ENCODE assay signal across 8 mouse cellular contexts in the genomic region with DNA sequence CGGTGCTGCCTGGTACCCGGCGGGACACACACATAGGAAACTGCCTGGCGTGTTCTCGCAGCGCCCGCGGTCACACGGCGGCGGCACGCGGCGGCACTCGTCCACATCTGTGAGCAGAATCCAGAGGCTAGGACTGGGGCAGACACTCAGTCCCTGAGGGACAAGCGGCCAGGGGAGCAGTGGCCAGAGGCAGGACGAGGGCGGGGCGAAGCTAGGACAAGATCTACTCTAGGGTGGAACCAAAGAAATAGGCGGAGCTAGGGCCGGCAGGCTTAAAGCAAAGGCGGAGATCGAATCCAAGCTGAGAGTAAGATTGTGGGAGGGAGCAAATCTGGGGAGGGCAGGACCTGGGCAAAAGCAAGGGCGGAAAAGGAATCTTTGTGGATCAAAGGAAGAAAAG. TPM values are rescaled to one million over a fixed set of nuclear protein-coding genes. Genes with fewer than 3 reads are reported as not detected.
DNase-seq lines count a peak whose midpoint lies in the region; ATAC-seq and TF ChIP-seq lines count a peak whose summit lies in the region.

No protein-coding gene starts in this region.

- no peak for ATAC-seq in intestine, embryonic 14.5 days (replicated peaks; ENCODE audit: low FRiP score, low TSS enrichment, low read depth)
- no peak for ATAC-seq in liver, embryonic 15.5 days (ENCODE audit: insufficient read depth)
- peak; percentile 5; the same call in 1 of the 2 replicates for ATAC-seq in neural tube, embryonic 12.5 days (ENCODE audit: low FRiP score, low read depth)

- H3K27me3 ChIP-seq in intestine, embryonic 14.5 days (replicated peaks; ENCODE audit: control insufficient read depth, insufficient read depth, low read length) = peaks cover 42% of the 10 kb centered on the region
- peaks cover 95% of the 10 kb centered on the region for H3K27me3 ChIP-seq in liver, embryonic 15.5 days
- H3K27me3 ChIP-seq in neural tube, embryonic 12.5 days (replicated peaks) = peaks cover 89% of the 10 kb centered on the region

- H3K9ac ChIP-seq in ES-E14 (ENCODE audit: insufficient read depth, low read depth, low read length, poor library complexity, severe bottlenecking) = peak overlapping the region; percentile 29
- no peak overlapping the region for H3K9ac ChIP-seq in intestine, embryonic 14.5 days (ENCODE audit: low read length)
- no peak overlapping the region for H3K9ac ChIP-seq in liver, embryonic 15.5 days
- H3K9ac ChIP-seq in neural tube, embryonic 12.5 days = no peak overlapping the region

- H3K4me1 ChIP-seq in ES-E14 (ENCODE audit: control insufficient read depth in 2 of 2, insufficient read depth in 2 of 2, low read length in 2 of 2, poor library complexity in 1 of 2) = peaks cover 16 to 34% of the 10 kb centered on the region in 2 experiments
- peaks cover 9% of the 10 kb centered on the region for H3K4me1 ChIP-seq in intestine, embryonic 14.5 days (replicated peaks; ENCODE audit: control insufficient read depth, insufficient read depth, low read length)
- peaks cover 21% of the 10 kb centered on the region for H3K4me1 ChIP-seq in liver, embryonic 15.5 days (replicated peaks)
- H3K4me1 ChIP-seq in neural tube, embryonic 12.5 days = peaks cover 18% of the 10 kb centered on the region

- peak overlapping the region; percentile 58 to 65 for H3K4me3 ChIP-seq in ES-E14 (ENCODE audit: insufficient read depth in 1 of 2, low read depth in 1 of 2, low read length in 2 of 2, poor library complexity in 1 of 2, severe bottlenecking in 1 of 2)
- peak overlapping the region; percentile 3 for H3K4me3 ChIP-seq in intestine, embryonic 14.5 days (ENCODE audit: low read depth, low read length)
- peak overlapping the region; percentile 9; the same call in 1 of the 2 replicates for H3K4me3 ChIP-seq in liver, embryonic 15.5 days (replicated peaks)
- H3K4me3 ChIP-seq in neural tube, embryonic 12.5 days = 0 out of 2 replicates have a peak overlapping the region, but pooled peaks have one; percentile 11

- in situ Hi-C loops in ES-E14 (cut with MboI; ENCODE audit: low sequenced_read_pairs in 2 of 2, unreplicated experiment in 2 of 2) = no loop called here

- no peaks in the 10 kb centered on the region for H3K9me3 ChIP-seq in ES-E14 (ENCODE audit: control insufficient read depth, insufficient read depth, low read depth, low read length)
- no peaks in the 10 kb centered on the region for H3K9me3 ChIP-seq in intestine, embryonic 14.5 days (ENCODE audit: control insufficient read depth, low read length)
- H3K9me3 ChIP-seq in liver, embryonic 15.5 days (replicated peaks) = no peaks in the 10 kb centered on the region
- no peaks in the 10 kb centered on the region for H3K9me3 ChIP-seq in neural tube, embryonic 12.5 days

- no peak for DNase-seq in ES-E14 (ENCODE audit: low read depth, low spot score)
- DNase-seq in cerebellum, postnatal 14 days = peak; percentile 43 to 48
- DNase-seq in gastrocnemius, postnatal 4 days (ENCODE audit: low spot score in 2 of 2) = peak; percentile 38 to 74
- DNase-seq in intestine, embryonic 14.5 days (ENCODE audit: low spot score) = no peak
- DNase-seq in left cerebral cortex, adult 9 months (ENCODE audit: low spot score in 2 of 2) = no peak
- no peak for DNase-seq in layer of hippocampus, postnatal 14 days (ENCODE audit: low spot score in 2 of 2)

- WGBS in intestine, embryonic 14.5 days = 12% methylated on average over 24 of the region's 24 CpGs
- WGBS in liver, embryonic 15.5 days (ENCODE audit: insufficient replicate concordance) = 2% methylated on average over 24 of the region's 24 CpGs
- under 1% methylated on average over 24 of the region's 24 CpGs for WGBS in neural tube, embryonic 12.5 days

- H3K36me3 ChIP-seq in ES-E14 (ENCODE audit: control insufficient read depth, insufficient read depth, low read length, poor library complexity, severe bottlenecking) = peaks cover 29% of the 10 kb centered on the region
- H3K36me3 ChIP-seq in intestine, embryonic 14.5 days (ENCODE audit: control insufficient read depth, insufficient read depth, low read length) = peaks cover 50% of the 10 kb centered on the region
- H3K36me3 ChIP-seq in liver, embryonic 15.5 days (replicated peaks) = no peaks in the 10 kb centered on the region
- no peaks in the 10 kb centered on the region for H3K36me3 ChIP-seq in neural tube, embryonic 12.5 days

- no peak overlapping the region; the same call in 1 of the 2 replicates for H3K27ac ChIP-seq in ES-E14 (ENCODE audit: insufficient read depth, low read depth, low read length, poor library complexity, severe bottlenecking)
- no peak overlapping the region for H3K27ac ChIP-seq in intestine, embryonic 14.5 days (ENCODE audit: low read depth)
- no peak overlapping the region for H3K27ac ChIP-seq in liver, embryonic 15.5 days (replicated peaks)
- no peak overlapping the region for H3K27ac ChIP-seq in neural tube, embryonic 12.5 days

- peak overlapping the region; percentile 14 for H3K4me2 ChIP-seq in intestine, embryonic 14.5 days (ENCODE audit: low read length)
- H3K4me2 ChIP-seq in liver, embryonic 15.5 days = peak overlapping the region; percentile 29
- H3K4me2 ChIP-seq in neural tube, embryonic 12.5 days (replicated peaks) = peak overlapping the region; percentile 51

TF ChIP-seq in ES-E14, 5 proteins besides CTCF, POLR2A, EP300 and RAD21:
- no peak for TF ChIP-seq HCFC1 (IDR thresholded peaks at IDR 0.05; ENCODE audit: borderline replicate concordance, insufficient read depth, low read length)
- TF ChIP-seq CHD2 (IDR thresholded peaks at IDR 0.05; ENCODE audit: low read depth, low read length) = no peak
- no peak for TF ChIP-seq ZNF384 (IDR thresholded peaks at IDR 0.05; ENCODE audit: low read depth, low read length)
- TF ChIP-seq ZC3H11A (IDR thresholded peaks at IDR 0.05; ENCODE audit: borderline replicate concordance, low read depth, low read length) = no peak
- no peak for TF ChIP-seq MAFK (IDR thresholded peaks at IDR 0.05; ENCODE audit: insufficient read depth, low read depth, low read length)

RNA-seq across cellular contexts. Expression of a gene that starts 11.8 kb away (rescaled TPM):
- total RNA-seq in ES-E14 (2012; rRNA removed) = 65.8 and 114 TPM in 2 replicates
- total RNA-seq in gastrocnemius, postnatal 4 days (2021) = 100 to 1,000 TPM; 152 to 169 TPM
- polyA plus RNA-seq in intestine, embryonic 14.5 days (2014; fragmentation: Nextera tagmentation; extraction: Ambion mirVana) = 97.9 and 110 TPM in 2 replicates
- 4.6 and 7.8 TPM in 2 replicates for polyA plus RNA-seq in liver, embryonic 15.5 days (2015; fragmentation: Nextera tagmentation; extraction: Ambion mirVana)
- 6.1 and 9.9 TPM in 2 replicates for polyA plus RNA-seq in neural tube, embryonic 12.5 days (2016; fragmentation: Nextera tagmentation; extraction: Ambion mirVana)
- total RNA-seq in layer of hippocampus, postnatal 14 days (2021) = 10 to 100 TPM; 55.0 to 55.3 TPM

RNA-seq across cellular contexts. Expression of a gene that starts 30.1 kb away (rescaled TPM):
- 28.8 and 45.5 TPM in 2 replicates for total RNA-seq in ES-E14 (2012; rRNA removed)
- 10 to 100 TPM; 11.0 to 11.5 TPM for total RNA-seq in gastrocnemius, postnatal 4 days (2021)
- polyA plus RNA-seq in intestine, embryonic 14.5 days (2014; fragmentation: Nextera tagmentation; extraction: Ambion mirVana) = 39.8 and 40.0 TPM in 2 replicates
- polyA plus RNA-seq in liver, embryonic 15.5 days (2015; fragmentation: Nextera tagmentation; extraction: Ambion mirVana) = 16.4 and 18.6 TPM in 2 replicates
- 68.6 and 68.9 TPM in 2 replicates for polyA plus RNA-seq in neural tube, embryonic 12.5 days (2016; fragmentation: Nextera tagmentation; extraction: Ambion mirVana)
- 10 to 100 TPM; 24.7 to 26.2 TPM for total RNA-seq in layer of hippocampus, postnatal 14 days (2021)

RNA-seq across cellular contexts. Expression of a gene that starts 31.5 kb away (rescaled TPM):
- 1.4 and 1.5 TPM in 2 replicates for total RNA-seq in ES-E14 (2012; rRNA removed)
- not detected for total RNA-seq in gastrocnemius, postnatal 4 days (2021)
- polyA plus RNA-seq in intestine, embryonic 14.5 days (2014; fragmentation: Nextera tagmentation; extraction: Ambion mirVana) = 0.50 and 1.2 TPM in 2 replicates
- polyA plus RNA-seq in liver, embryonic 15.5 days (2015; fragmentation: Nextera tagmentation; extraction: Ambion mirVana) = 0.28 TPM in 1 of 2 replicates, not detected in the other
- polyA plus RNA-seq in neural tube, embryonic 12.5 days (2016; fragmentation: Nextera tagmentation; extraction: Ambion mirVana) = 0.40 TPM in 1 of 2 replicates, not detected in the other
- total RNA-seq in layer of hippocampus, postnatal 14 days (2021) = not detected

Comparison
In these comparisons a context has a peak if more than half of its experiments do, and no peak if none do; other contexts are left out.
1. DNase-seq: peak in cerebellum, postnatal 14 days (2 of 2) and gastrocnemius, postnatal 4 days (2 of 2); none in ES-E14 (single experiment), intestine, embryonic 14.5 days (single experiment), left cerebral cortex, adult 9 months (0 of 2) and layer of hippocampus, postnatal 14 days (0 of 2).
2. H3K4me3 ChIP-seq: peak in every context shown above with its lines; median percentile 62 in ES-E14; 11 in neural tube, embryonic 12.5 days; 9 in liver, embryonic 15.5 days; 3 in intestine, embryonic 14.5 days.
3. Peak in every context shown above with its lines, with median percentiles within 50 percentile points of each other: H3K4me2 ChIP-seq.